Mouse (Mus musculus) adrenal gland, adult (tissue): Measurements from ENCODE around the gene Tgfb1i1.

Experiments used
- DNase-seq, 2 experiments: peaks; one replicate each; pipeline ENCODE4 v3.0.0; 2022 to 2023; ENCODE audit warnings: low spot score in 1 of 2; ENCODE audit not compliant: inconsistent age in 2 of 2

Gene Tgfb1i1

GRCm38 (mm10) chr7:128285060-128285459 is 38.4 kb downstream of the Tgfb1i1 start:
- DNase-seq = peak; percentile 58 to 71

- DNase-seq = peak; percentile 39 to 70
Measured at GRCm38 (mm10) chr7:128288923-128289544, 42.4 kb downstream of the Tgfb1i1 start.

- no peak for DNase-seq
Measured at GRCm38 (mm10) chr7:128294785-128295184, 48.2 kb downstream of the Tgfb1i1 start.

GRCm38 (mm10) chr7:128296514-128296913 is 49.9 kb downstream of the Tgfb1i1 start:
- no peak for DNase-seq

GRCm38 (mm10) chr7:128297291-128297616 is 50.6 kb downstream of the Tgfb1i1 start:
- no peak for DNase-seq

- DNase-seq = peak; percentile 78 to 96
Measured at GRCm38 (mm10) chr7:128297617-128298480, 51.2 kb downstream of the Tgfb1i1 start, which contains the start of gene BC017158. TSS of gene BC017158 (minus strand) at chr7:128298170.

GRCm38 (mm10) chr7:128298481-128299342 is 52.1 kb downstream of the Tgfb1i1 start:
- DNase-seq = peak in 1 of 2 experiments; percentile 32

- DNase-seq = no peak
Measured at GRCm38 (mm10) chr7:128300952-128301351, 54.3 kb downstream of the Tgfb1i1 start.

- no peak for DNase-seq
Measured at GRCm38 (mm10) chr7:128302151-128302550, 55.5 kb downstream of the Tgfb1i1 start.

- no peak for DNase-seq
Measured at GRCm38 (mm10) chr7:128304198-128304597, 57.6 kb downstream of the Tgfb1i1 start.

GRCm38 (mm10) chr7:128304907-128305306 is 58.3 kb downstream of the Tgfb1i1 start:
- DNase-seq = peak in 1 of 2 experiments; percentile 55
